Mouse (Mus musculus) cerebellum, adult 2 months (tissue): ENCODE measurements at regions not wholly inside any gene's neighbourhood (a gene's known extent, or its start where the extent isn't known, plus 50 kb on each side); places are given as distances from the start of the nearest gene placed in this dataset.

Experiments
- CTCF ChIP-seq: fragments of 200-500 bp; IDR thresholded peaks from 2 replicates; pipeline ENCODE4 v1.5.1; 2011; ENCODE audit warnings: low read depth, mild to moderate bottlenecking, control low read depth, low read length, moderate library complexity, borderline replicate concordance; ENCODE audit not compliant: insufficient read depth
- POLR2A ChIP-seq: fragments of 200-500 bp; IDR thresholded peaks from 2 replicates; pipeline ENCODE4 v1.6.1; 2011; ENCODE audit warnings: low read length, control low read depth, borderline replicate concordance; ENCODE audit not compliant: insufficient read depth

DNA sequence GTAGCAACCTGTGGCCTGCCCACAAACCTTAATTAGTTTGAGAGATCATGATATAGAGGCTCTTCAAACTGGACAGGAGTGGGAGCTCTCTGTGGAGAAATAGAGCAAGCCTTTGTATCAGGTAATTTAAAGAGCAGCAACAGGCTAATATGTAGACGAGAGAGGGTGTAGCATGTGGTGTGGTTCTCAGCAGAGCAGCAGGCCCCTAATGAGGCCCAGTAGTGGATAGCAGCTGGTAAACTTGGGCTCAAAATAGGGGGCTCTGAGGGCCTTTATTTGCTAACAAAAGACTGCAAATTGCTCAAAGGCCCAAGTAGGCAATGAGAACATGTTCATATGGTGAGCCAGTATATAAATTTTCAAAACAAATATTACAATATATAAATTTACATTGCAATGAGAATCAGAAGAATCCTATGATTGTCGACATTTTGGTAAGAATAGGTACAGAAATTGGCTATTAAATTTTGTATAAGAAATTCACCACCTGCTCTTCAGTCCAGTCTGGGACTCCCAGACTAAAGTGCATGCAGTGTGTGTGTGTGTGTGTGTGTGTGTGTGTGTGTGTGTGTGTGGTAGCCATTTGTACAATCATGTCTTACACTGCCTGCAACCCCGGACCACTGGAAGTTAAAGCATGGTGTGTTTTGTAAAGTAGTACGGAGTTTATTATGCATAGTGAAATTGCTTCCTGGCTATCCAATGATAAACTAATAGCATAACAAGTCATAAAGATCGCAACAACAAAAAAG lies 74.1 kb downstream of the Prdm13 start:
- TF ChIP-seq CTCF, result no peak
- no peak for TF ChIP-seq POLR2A
